Mouse (Mus musculus) heart, postnatal 0 days (tissue): ENCODE results near the gene Anln. TPM values are rescaled to one million over a fixed set of nuclear protein-coding genes. Genes with fewer than 3 reads are reported as not detected.

Source experiments
- ATAC-seq: fragments of 200-750 bp; cut with Nextera tagmentation; 2 replicates; pipeline ENCODE4 v1.8.0; 2017; ENCODE audit warnings: low read depth, moderate number of reproducible peaks, moderate library complexity; ENCODE audit not compliant: insufficient read depth
- DNase-seq: peaks from one replicate; pipeline ENCODE4 v3.0.0-alpha.2; 2016; ENCODE audit warnings: low spot score
- H3K27ac ChIP-seq: fragments of 300-500 bp; sonication (generic); 2 replicates; pipeline ENCODE4 v1.5.1; 2014; ENCODE audit warnings: low read depth, mild to moderate bottlenecking
- H3K27me3 ChIP-seq: fragments of 300-500 bp; sonication (generic); 2 replicates; pipeline ENCODE4 v1.6.1; 2014; ENCODE audit warnings: low read length, mixed read lengths; ENCODE audit not compliant: control insufficient read depth, insufficient read depth
- H3K36me3 ChIP-seq: fragments of 300-500 bp; sonication (generic); replicated peaks from 2 replicates; pipeline ENCODE4 v1.6.1; 2014; ENCODE audit warnings: low read length, mixed read lengths; ENCODE audit not compliant: control insufficient read depth, insufficient read depth
- H3K4me1 ChIP-seq: fragments of 300-500 bp; sonication (generic); 2 replicates; pipeline ENCODE4 v1.6.1; 2014; ENCODE audit warnings: antibody characterized with exemption; ENCODE audit not compliant: control insufficient read depth, insufficient read depth
- H3K4me2 ChIP-seq: fragments of 300-500 bp; sonication (generic); 2 replicates; pipeline ENCODE4 v1.6.1; 2014; ENCODE audit warnings: low read depth, mild to moderate bottlenecking, low read length, moderate library complexity
- H3K4me3 ChIP-seq: fragments of 300-500 bp; sonication (generic); 2 replicates; pipeline ENCODE4 v1.5.1; 2014; ENCODE audit warnings: low read depth, low read length
- H3K9ac ChIP-seq: fragments of 300-500 bp; sonication (generic); replicated peaks from 2 replicates; pipeline ENCODE4 v1.6.1; 2014; ENCODE audit warnings: low read depth, low read length, mixed read lengths
- H3K9me3 ChIP-seq: fragments of 300-500 bp; sonication (generic); replicated peaks from 2 replicates; pipeline ENCODE4 v1.6.1; 2016; ENCODE audit warnings: low read length; ENCODE audit not compliant: control insufficient read depth
- CTCF ChIP-seq: IDR thresholded peaks from 2 replicates; pipeline ENCODE4 v1.5.1; 2016; ENCODE audit warnings: antibody characterized with exemption, control low read depth, low read depth
- EP300 ChIP-seq: IDR thresholded peaks from 2 replicates; pipeline ENCODE4 v1.6.1; 2016; ENCODE audit warnings: antibody characterized with exemption, low read depth
- WGBS: fragments of 180-500 bp; shearing (Covaris S2); extraction: QIAGEN DNeasy Blood & Tissue Kit; methylation state at CpG from one replicate; pipeline ENCODE4 v1.1.7; 2014; 5-methylcytosine and 5-hydroxymethylcytosine counted together
- polyA plus RNA-seq: library from polyadenylated mRNA; unstranded; fragments of >200 nt; fragmentation: Nextera tagmentation; extraction: Ambion mirVana; gene quantifications from 2 replicates; pipeline ENCODE4 v1.2.1, GENCODE M21; 2015
- total RNA-seq: library from RNA; depleted of rRNA; stranded (reverse); fragments of >200 nt; gene quantifications from 2 replicates; pipeline ENCODE4 v1.2.3, GENCODE M21; 2014; ENCODE audit warnings: low replicate concordance

Anln gene
- total and polyA plus RNA-seq, 2 experiments from 2014 or later: 12.9 to 35.0 TPM

GRCm38 (mm10) chr9:22366621-22367020 lies 22.4 kb downstream of the Anln start:
- no peak overlapping the region for H3K4me3 ChIP-seq
- no peak overlapping the region for H3K9ac ChIP-seq
- H3K36me3 ChIP-seq: peaks cover 78% of the 10 kb centered on the region
- no peak overlapping the region for H3K4me2 ChIP-seq
- no peak overlapping the region for H3K27ac ChIP-seq
- 95% methylated on average over 10 of the region's 10 CpGs for WGBS
- H3K9me3 ChIP-seq: no peaks in the 10 kb centered on the region
- ATAC-seq: no peak
- TF ChIP-seq EP300 (no peak), CTCF (no peak)
- no peak for DNase-seq
- H3K27me3 ChIP-seq: no peaks in the 10 kb centered on the region
- H3K4me1 ChIP-seq: no peaks in the 10 kb centered on the region

GRCm38 (mm10) chr9:22366221-22366620 lies 22.8 kb downstream of the Anln start:
- H3K9ac ChIP-seq: no peak overlapping the region
- no peaks in the 10 kb centered on the region for H3K9me3 ChIP-seq
- H3K4me3 ChIP-seq: no peak overlapping the region
- H3K4me1 ChIP-seq: no peaks in the 10 kb centered on the region
- H3K36me3 ChIP-seq: peaks cover 77% of the 10 kb centered on the region
- DNase-seq (no peak), ATAC-seq (no peak)
- H3K27ac ChIP-seq: no peak overlapping the region
- no peak overlapping the region for H3K4me2 ChIP-seq
- WGBS: 75% methylated on average over 2 of the region's 2 CpGs
- no peaks in the 10 kb centered on the region for H3K27me3 ChIP-seq
- TF ChIP-seq CTCF: no peak
- no peak for TF ChIP-seq EP300

- peaks cover 78% of the 10 kb centered on the region for H3K36me3 ChIP-seq
- H3K9ac ChIP-seq: no peak overlapping the region
- H3K9me3 ChIP-seq: no peaks in the 10 kb centered on the region
- H3K4me3 ChIP-seq: no peak overlapping the region
- H3K27me3 ChIP-seq: no peaks in the 10 kb centered on the region
- 81% methylated on average over 6 of the region's 6 CpGs for WGBS
- TF ChIP-seq CTCF (no peak), EP300 (no peak)
- H3K4me1 ChIP-seq: no peaks in the 10 kb centered on the region
- DNase-seq (no peak), ATAC-seq (no peak)
- H3K27ac ChIP-seq: no peak overlapping the region
- H3K4me2 ChIP-seq: no peak overlapping the region
These were observed 28.1 kb downstream of the Anln start for GRCm38 (mm10) chr9:22360916-22361315.

- DNase-seq (no peak), ATAC-seq (no peak)
- Histone ChIP-seq H3K27ac (no peak overlapping the region), H3K4me1 (no peaks in the 10 kb centered on the region), H3K9ac (no peak overlapping the region), H3K4me2 (no peak overlapping the region), H3K36me3 (peaks cover 72% of the 10 kb centered on the region), H3K27me3 (no peaks in the 10 kb centered on the region), H3K4me3 (no peak overlapping the region), H3K9me3 (no peaks in the 10 kb centered on the region)
- WGBS: 95% methylated on average over 3 of the region's 3 CpGs
- no peak for TF ChIP-seq CTCF
- TF ChIP-seq EP300: no peak
These were observed 33.1 kb downstream of the Anln start for GRCm38 (mm10) chr9:22355919-22356318.

- DNase-seq (no peak), ATAC-seq (no peak)
- Histone ChIP-seq H3K4me1 (no peaks in the 10 kb centered on the region), H3K36me3 (peaks cover 63% of the 10 kb centered on the region), H3K9ac (no peak overlapping the region), H3K9me3 (no peaks in the 10 kb centered on the region), H3K4me3 (no peak overlapping the region), H3K27ac (no peak overlapping the region), H3K27me3 (no peaks in the 10 kb centered on the region), H3K4me2 (no peak overlapping the region)
- 83% methylated on average over 5 of the region's 5 CpGs for WGBS
- no peak for TF ChIP-seq CTCF
- no peak for TF ChIP-seq EP300
These were observed 35.1 kb downstream of the Anln start for GRCm38 (mm10) chr9:22353901-22354300.

- WGBS: 92% methylated on average over 5 of the region's 5 CpGs
- Histone ChIP-seq H3K27me3 (no peaks in the 10 kb centered on the region), H3K36me3 (peaks cover 61% of the 10 kb centered on the region), H3K4me2 (no peak overlapping the region), H3K9me3 (no peaks in the 10 kb centered on the region), H3K27ac (no peak overlapping the region), H3K9ac (no peak overlapping the region), H3K4me3 (no peak overlapping the region), H3K4me1 (no peaks in the 10 kb centered on the region)
- TF ChIP-seq CTCF: no peak
- no peak for TF ChIP-seq EP300
- no peak for DNase-seq
- ATAC-seq: no peak
These were observed 35.5 kb downstream of the Anln start for GRCm38 (mm10) chr9:22353465-22353864.
